Mouse (Mus musculus) erythroblast, adult 5-6 weeks (primary cell): ENCODE results near the gene Ugt1a5. TPM values are rescaled to one million over a fixed set of nuclear protein-coding genes. Genes with fewer than 3 reads are reported as not detected.

Experiments used
- total RNA-seq, 2 experiments: library from RNA; stranded (forward) in 1 of 2; stranded (reverse) in 1 of 2; fragments of 150-400 nt in 1 of 2; fragments of 200-764, 138-1000 nt in 1 of 2; gene quantifications; 2 replicates each; pipeline versions ENCODE4 v1.2.3 to v1.2.4; 2015 to 2017; ENCODE audit warnings: low replicate concordance in 2 of 2

Gene Ugt1a5
- total RNA-seq, 2 experiments from 2014 or later: not detected

Other genes with a start within 250 kb of the Ugt1a5 start
- 2.7 and 3.8 TPM in 2 replicates for gene Usp40, start 157.5 kb upstream of the Ugt1a5 start, total RNA-seq (2015; ENCODE audit: low replicate concordance)
- gene Usp40, start 157.5 kb upstream of the Ugt1a5 start, total RNA-seq (2017; ENCODE audit: low replicate concordance): 2.6 and 7.4 TPM in 2 replicates
- gene Ugt1a10, start 110.6 kb upstream of the Ugt1a5 start, total RNA-seq (2015; ENCODE audit: low replicate concordance): not detected in 2 replicates
- not detected in 2 replicates for gene Ugt1a10, start 110.6 kb upstream of the Ugt1a5 start, total RNA-seq (2017; ENCODE audit: low replicate concordance)
- not detected in 2 replicates for gene Ugt1a9, start 95.2 kb upstream of the Ugt1a5 start, total RNA-seq (2015; ENCODE audit: low replicate concordance)
- 2.4 TPM in 1 of 2 replicates, not detected in the other for gene Ugt1a9, start 95.2 kb upstream of the Ugt1a5 start, total RNA-seq (2017; ENCODE audit: low replicate concordance)
- gene Ugt1a8, start 78.2 kb upstream of the Ugt1a5 start, total RNA-seq (2015; ENCODE audit: low replicate concordance): not detected in 2 replicates
- gene Ugt1a8, start 78.2 kb upstream of the Ugt1a5 start, total RNA-seq (2017; ENCODE audit: low replicate concordance): not detected in 2 replicates
- 7.1 and 15.5 TPM in 2 replicates for gene Ugt1a7c, start 71.0 kb upstream of the Ugt1a5 start, total RNA-seq (2015; ENCODE audit: low replicate concordance)
- gene Ugt1a7c, start 71.0 kb upstream of the Ugt1a5 start, total RNA-seq (2017; ENCODE audit: low replicate concordance): 9.9 and 11.0 TPM in 2 replicates
- not detected in 2 replicates for gene Ugt1a6b, start 62.8 kb upstream of the Ugt1a5 start, total RNA-seq (2015; ENCODE audit: low replicate concordance)
- not detected in 2 replicates for gene Ugt1a6b, start 62.8 kb upstream of the Ugt1a5 start, total RNA-seq (2017; ENCODE audit: low replicate concordance)
- gene Ugt1a6a, start 31.2 kb upstream of the Ugt1a5 start, total RNA-seq (2015; ENCODE audit: low replicate concordance): 1.3 TPM in 1 of 2 replicates, not detected in the other
- 0.70 and 2.3 TPM in 2 replicates for gene Ugt1a6a, start 31.2 kb upstream of the Ugt1a5 start, total RNA-seq (2017; ENCODE audit: low replicate concordance)
- gene Ugt1a2, start 34.6 kb downstream of the Ugt1a5 start, total RNA-seq (2015; ENCODE audit: low replicate concordance): not detected in 2 replicates
- gene Ugt1a2, start 34.6 kb downstream of the Ugt1a5 start, total RNA-seq (2017; ENCODE audit: low replicate concordance): not detected in 2 replicates
- gene Dnajb3, start 39.8 kb downstream of the Ugt1a5 start, total RNA-seq (2015; ENCODE audit: low replicate concordance): 5.6 and 20.9 TPM in 2 replicates
- gene Dnajb3, start 39.8 kb downstream of the Ugt1a5 start, total RNA-seq (2017; ENCODE audit: low replicate concordance): 5.4 and 9.1 TPM in 2 replicates
- not detected in 2 replicates for gene Ugt1a1, start 45.9 kb downstream of the Ugt1a5 start, total RNA-seq (2015; ENCODE audit: low replicate concordance)
- gene Ugt1a1, start 45.9 kb downstream of the Ugt1a5 start, total RNA-seq (2017; ENCODE audit: low replicate concordance): 0.70 and 1.0 TPM in 2 replicates
- 1.7 TPM in 1 of 2 replicates, not detected in the other for gene Mroh2a, start 61.0 kb downstream of the Ugt1a5 start, total RNA-seq (2015; ENCODE audit: low replicate concordance)
- gene Mroh2a, start 61.0 kb downstream of the Ugt1a5 start, total RNA-seq (2017; ENCODE audit: low replicate concordance): 0.17 and 0.70 TPM in 2 replicates
- 66.9 and 89.5 TPM in 2 replicates for gene Hjurp, start 111.6 kb downstream of the Ugt1a5 start, total RNA-seq (2015; ENCODE audit: low replicate concordance)
- 110 and 133 TPM in 2 replicates for gene Hjurp, start 111.6 kb downstream of the Ugt1a5 start, total RNA-seq (2017; ENCODE audit: low replicate concordance)
- gene Trpm8, start 111.6 kb downstream of the Ugt1a5 start, total RNA-seq (2015; ENCODE audit: low replicate concordance): not detected in 2 replicates
- not detected in 2 replicates for gene Trpm8, start 111.6 kb downstream of the Ugt1a5 start, total RNA-seq (2017; ENCODE audit: low replicate concordance)
- not detected in 2 replicates for gene Spp2, start 240.9 kb downstream of the Ugt1a5 start, total RNA-seq (2015; ENCODE audit: low replicate concordance)
- gene Spp2, start 240.9 kb downstream of the Ugt1a5 start, total RNA-seq (2017; ENCODE audit: low replicate concordance): not detected in 2 replicates